Mouse (Mus musculus) CH12.LX (cell line): ENCODE results near the gene Gm20388. TPM values are rescaled to one million over a fixed set of nuclear protein-coding genes. Genes with fewer than 3 reads are reported as not detected.

ENCODE experiments used
- DNase-seq: peaks from one replicate; pipeline ENCODE4 v3.0.0-alpha.2; 2013; ENCODE audit errors: extremely low read depth
- H3K27ac ChIP-seq: 2 replicates; pipeline ENCODE4 v1.5.1; 2012; ENCODE audit warnings: low read depth, mild to moderate bottlenecking, control low read depth, moderate library complexity; ENCODE audit not compliant: insufficient read depth
- H3K27me3 ChIP-seq: replicated peaks from 2 replicates; pipeline ENCODE3; 2012; ENCODE audit warnings: inconsistent platforms
- H3K36me3 ChIP-seq, 2 experiments: replicated peaks in 1 of 2; 2 replicates each; pipeline versions ENCODE3 to v1.6.1; 2012; ENCODE audit warnings: inconsistent platforms in 1 of 2, low read length in 1 of 2, mild to moderate bottlenecking in 1 of 2, mixed read lengths in 1 of 2, moderate library complexity in 1 of 2; ENCODE audit not compliant: control insufficient read depth in 1 of 2, insufficient read depth in 1 of 2
- H3K4me1 ChIP-seq, 2 experiments: 2 replicates each; pipeline ENCODE4 v1.6.1; 2012; ENCODE audit warnings: inconsistent platforms in 1 of 2, moderate library complexity in 1 of 2; ENCODE audit not compliant: insufficient read depth in 2 of 2, control insufficient read depth in 1 of 2
- H3K4me2 ChIP-seq: 2 replicates; pipeline ENCODE4 v1.6.1; 2012; ENCODE audit warnings: low read depth, mild to moderate bottlenecking, control low read depth; ENCODE audit not compliant: poor library complexity, insufficient read depth, severe bottlenecking
- H3K4me3 ChIP-seq, 3 experiments: fragments of 150-350 bp in 1 of 3; sonication (generic) in 1 of 3; replicated peaks in 1 of 3; 2 replicates each; pipeline versions ENCODE3 to v1.5.1; 2011 to 2012; ENCODE audit warnings: low read depth in 2 of 3, low read length in 2 of 3, mild to moderate bottlenecking in 2 of 3, moderate library complexity in 2 of 3, control low read depth in 1 of 3, improper control_type of control experiment in 1 of 3, inconsistent platforms in 1 of 3, mixed read lengths in 1 of 3; ENCODE audit not compliant: poor library complexity in 1 of 3
- H3K79me2 ChIP-seq: replicated peaks from 2 replicates; pipeline ENCODE4 v1.6.1; 2012; ENCODE audit warnings: mild to moderate bottlenecking, moderate library complexity; ENCODE audit not compliant: control insufficient read depth, poor library complexity, insufficient read depth, severe bottlenecking; ENCODE audit errors: extremely low read depth
- H3K9ac ChIP-seq: 2 replicates; pipeline ENCODE4 v1.6.1; 2012; ENCODE audit warnings: low read depth, mild to moderate bottlenecking, control low read depth, moderate library complexity; ENCODE audit not compliant: insufficient read depth
- H3K9me3 ChIP-seq: replicated peaks from 2 replicates; pipeline ENCODE3; 2012; ENCODE audit warnings: low read length, inconsistent platforms, mixed read lengths
- CHD1 ChIP-seq: IDR thresholded peaks from 2 replicates; pipeline ENCODE4 v1.6.1; 2012; ENCODE audit warnings: low read depth, low read length, improper control_type of control experiment, inconsistent platforms
- CTCF ChIP-seq, 2 experiments: IDR thresholded peaks in 1 of 2; conservative IDR thresholded peaks in 1 of 2; 2 replicates each; pipeline ENCODE4 v1.5.1; 2011 to 2012; ENCODE audit warnings: low read depth in 2 of 2, low read length in 2 of 2, improper control_type of control experiment in 1 of 2, inconsistent platforms in 1 of 2, mild to moderate bottlenecking in 1 of 2, moderate library complexity in 1 of 2
- ELF1 ChIP-seq: IDR thresholded peaks from 2 replicates; pipeline ENCODE4 v1.6.1; 2014; ENCODE audit warnings: low read depth, mild to moderate bottlenecking, inconsistent platforms, low read length, improper control_type of control experiment
- EP300 ChIP-seq: IDR thresholded peaks from 2 replicates; pipeline ENCODE4 v1.6.1; 2011; ENCODE audit warnings: low read length, improper control_type of control experiment
- HCFC1 ChIP-seq: IDR thresholded peaks from 2 replicates; pipeline ENCODE4 v1.6.1; 2012; ENCODE audit warnings: low read depth, mild to moderate bottlenecking, inconsistent platforms, low read length, improper control_type of control experiment
- JUND ChIP-seq: conservative IDR thresholded peaks from 2 replicates; pipeline ENCODE4 v1.6.1; 2011; ENCODE audit warnings: low read depth, low read length, improper control_type of control experiment
- KAT2A ChIP-seq: IDR thresholded peaks from 2 replicates; pipeline ENCODE4 v1.6.1; 2012; ENCODE audit warnings: low read length, improper control_type of control experiment, inconsistent platforms; ENCODE audit not compliant: insufficient replicate concordance
- MAFK ChIP-seq: IDR thresholded peaks from 2 replicates; pipeline ENCODE4 v1.6.1; 2011; ENCODE audit warnings: low read length, improper control_type of control experiment; ENCODE audit not compliant: insufficient replicate concordance
- MAX ChIP-seq: IDR thresholded peaks from 2 replicates; pipeline ENCODE4 v1.6.1; 2011; ENCODE audit warnings: low read length, improper control_type of control experiment
- MXI1 ChIP-seq: IDR thresholded peaks from 2 replicates; pipeline ENCODE4 v1.6.1; 2011; ENCODE audit warnings: mild to moderate bottlenecking, low read depth, low read length, improper control_type of control experiment
- NRF1 ChIP-seq: IDR thresholded peaks from 2 replicates; pipeline ENCODE4 v1.6.1; 2014; ENCODE audit warnings: low read depth, mild to moderate bottlenecking, inconsistent platforms, low read length, improper control_type of control experiment, moderate library complexity
- PAX5 ChIP-seq: IDR thresholded peaks from 2 replicates; pipeline ENCODE4 v1.6.1; 2012; ENCODE audit warnings: low read length, inconsistent platforms, mixed read lengths
- RAD21 ChIP-seq: IDR thresholded peaks from 2 replicates; pipeline ENCODE4 v1.6.1; 2011; ENCODE audit warnings: low read depth, mild to moderate bottlenecking, low read length, improper control_type of control experiment, moderate library complexity
- SIN3A ChIP-seq: IDR thresholded peaks from 2 replicates; pipeline ENCODE4 v1.6.1; 2012; ENCODE audit warnings: low read length, improper control_type of control experiment, inconsistent platforms
- SMC3 ChIP-seq: IDR thresholded peaks from 2 replicates; pipeline ENCODE4 v1.6.1; 2011; ENCODE audit warnings: low read depth, low read length, improper control_type of control experiment
- TBP ChIP-seq: conservative IDR thresholded peaks from 2 replicates; pipeline ENCODE4 v1.6.1; 2011; ENCODE audit warnings: low read depth, low read length, improper control_type of control experiment
- TCF12 ChIP-seq: IDR thresholded peaks from 2 replicates; pipeline ENCODE4 v1.6.1; 2014; ENCODE audit warnings: low read depth, mild to moderate bottlenecking, inconsistent platforms, low read length, improper control_type of control experiment
- UBTF ChIP-seq: IDR thresholded peaks from 2 replicates; pipeline ENCODE4 v1.6.1; 2012; ENCODE audit warnings: low read depth, mild to moderate bottlenecking, inconsistent platforms, low read length, improper control_type of control experiment, moderate library complexity
- ZKSCAN1 ChIP-seq: IDR thresholded peaks from 2 replicates; pipeline ENCODE4 v1.6.1; 2012; ENCODE audit warnings: low read depth, inconsistent platforms, low read length, improper control_type of control experiment, borderline replicate concordance
- ZMIZ1 ChIP-seq: IDR thresholded peaks from 2 replicates; pipeline ENCODE4 v1.6.1; 2012; ENCODE audit warnings: low read depth, mild to moderate bottlenecking, inconsistent platforms, low read length, improper control_type of control experiment
- dilution Hi-C: fragments of 300-500 bp; cut with MboI; formaldehyde crosslinking; loops from 2 replicates; pipeline ENCODE4 v1.14.3; 2020; ENCODE audit warnings: low sequenced_read_pairs; ENCODE audit not compliant: extremely low pct_unique_long_range_greater_than_20kb, extremely low pct_ligation_motif_present
- in situ Hi-C: fragments of 300-500 bp; cut with MboI; formaldehyde crosslinking; loops from 3 replicates; pipeline ENCODE4 v1.14.3; 2019; ENCODE audit warnings: low sequenced_read_pairs, low pct_ligation_motif_present, low pct_unique_long_range_greater_than_20kb, mixed read lengths
- polyA plus RNA-seq: library from polyadenylated mRNA; unstranded; fragments of >175 nt; gene quantifications from 2 replicates; pipeline ENCODE4 v1.2.1, GENCODE M21; 2012; ENCODE audit warnings: low read depth; ENCODE audit not compliant: insufficient read length
- total RNA-seq, 2 experiments: library from RNA; depleted of rRNA; stranded (reverse); fragments of 300-350 nt in 1 of 2; fragments of >200 nt in 1 of 2; gene quantifications; 2 replicates each; pipeline ENCODE4 v1.2.3; 2012 to 2014

Gm20388 gene
- total and polyA plus RNA-seq, 3 experiments = 14.8 to 26.3 (median 22.2) TPM

GRCm38 (mm10) chr8:123823532-123824123, 3913.0 kb downstream of the Gm20388 start:
- Histone ChIP-seq H3K4me3 (no peak overlapping the region), H3K79me2 (no peaks in the 10 kb centered on the region), H3K9me3 (peaks cover 5% of the 10 kb centered on the region), H3K4me2 (no peak overlapping the region), H3K4me1 (peaks cover 0 to 4% of the 10 kb centered on the region in 2 experiments; a peak in 1 of 4 replicates), H3K36me3 (no peaks in the 10 kb centered on the region), H3K9ac (no peak overlapping the region), H3K27ac (no peak overlapping the region), H3K27me3 (peaks cover 4% of the 10 kb centered on the region)
- in situ Hi-C loops = no loop called here
- dilution Hi-C loops = no loop called here
- no peak for DNase-seq
- no peak for TF ChIP-seq ZMIZ1
- TF ChIP-seq ZKSCAN1 = no peak
- TF ChIP-seq TCF12 = no peak
- no peak for TF ChIP-seq JUND
- no peak for TF ChIP-seq MAFK
- TF ChIP-seq EP300 = no peak
- no peak for TF ChIP-seq CHD1
- no peak for TF ChIP-seq UBTF
- no peak for TF ChIP-seq HCFC1
- no peak for TF ChIP-seq PAX5
- TF ChIP-seq NRF1 = no peak
- no peak for TF ChIP-seq MXI1
- no peak for TF ChIP-seq TBP
- no peak for TF ChIP-seq ELF1
- TF ChIP-seq KAT2A = no peak
- TF ChIP-seq MAX = no peak
- TF ChIP-seq SIN3A = no peak

- peak; percentile 40 for DNase-seq
- Histone ChIP-seq H3K4me2 (no peak overlapping the region), H3K4me1 (peaks cover 0 to 4% of the 10 kb centered on the region in 2 experiments; a peak in 1 of 4 replicates), H3K4me3 (no peak overlapping the region), H3K9ac (no peak overlapping the region)
- in situ Hi-C loops = no loop called here
- TF ChIP-seq RAD21 (peak; percentile 59), SIN3A (no peak), SMC3 (peak; percentile 61), CTCF (conservative IDR thresholded peaks at IDR 0.05 in 1 of 2, IDR thresholded peaks at IDR 0.05 in 1 of 2; ENCODE audit: low read depth in 2 of 2, low read length in 2 of 2) (peak in 1 of 2 experiments; percentile 76; a peak in 3 of 4 replicates)
- TF ChIP-seq, all 38 proteins: peak for 3
- Histone ChIP-seq H3K27me3 (no peaks in the 10 kb centered on the region), H3K36me3 (peaks cover 0 to 6% of the 10 kb centered on the region in 2 experiments), H3K79me2 (no peaks in the 10 kb centered on the region), H3K27ac (no peak overlapping the region), H3K9me3 (peaks cover 5% of the 10 kb centered on the region)
- dilution Hi-C loops = no loop called here
Measured at GRCm38 (mm10) chr8:123826001-123826400, 3915.4 kb downstream of the Gm20388 start.
